Mouse (Mus musculus) fat pad, adult 2 months (tissue): ENCODE data around the gene Nat8f5.
"Not testable (repeated sequence)": the region's sequence is repeated elsewhere in the genome, so short reads cannot be mapped to it uniquely, and the experiment has no call there.

Experiments used
- DNase-seq: peaks from one replicate; pipeline ENCODE4 v3.0.0-alpha.2; 2011; ENCODE audit warnings: low read depth, low spot score; ENCODE audit errors: extremely low read depth

The Nat8f5 gene

DNA sequence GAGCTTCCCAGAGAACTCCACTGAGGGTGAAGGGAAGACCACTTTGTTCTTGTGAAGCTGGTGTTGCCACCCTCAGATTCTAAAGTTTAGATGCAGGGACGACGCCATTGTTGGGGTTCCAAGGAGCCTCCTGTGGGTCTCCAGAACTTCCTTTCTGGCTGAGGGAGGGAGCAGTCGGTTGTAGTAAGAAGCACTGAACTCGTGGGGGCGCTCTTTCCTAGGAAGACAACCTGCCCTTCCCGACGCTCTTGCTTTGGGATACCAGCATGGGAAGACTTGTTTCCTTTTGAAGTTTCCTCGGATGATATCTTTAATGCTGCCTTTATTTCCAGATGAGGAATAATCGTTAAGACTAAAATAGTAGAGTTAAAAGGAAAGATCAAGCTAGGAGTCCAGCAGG is 16.1 kb upstream of the Nat8f5 start:
- DNase-seq, result not testable (repeated sequence)

GRCm38 (mm10) chr6:85836098-85836497 is 15.3 kb upstream of the Nat8f5 start:
- not testable (repeated sequence) for DNase-seq

DNA sequence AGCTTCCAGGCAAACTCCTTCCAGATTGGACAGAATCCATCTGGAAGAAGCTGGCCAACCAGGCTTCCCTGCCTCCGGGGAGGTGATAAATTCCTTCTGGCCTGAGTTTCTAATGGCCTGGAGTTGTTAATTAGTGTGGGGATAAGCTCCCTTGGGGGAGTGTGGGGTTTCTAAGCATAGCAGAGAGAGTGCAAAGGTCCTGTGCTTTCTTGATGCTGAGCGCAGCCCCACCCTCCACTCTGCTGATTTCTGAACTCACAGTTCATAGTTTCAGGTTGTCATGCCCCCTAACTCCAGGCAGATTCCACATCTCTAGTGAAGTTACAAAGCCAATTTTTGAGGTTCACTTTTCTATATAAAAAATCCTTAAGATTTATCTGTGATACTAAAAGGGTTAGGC is 14.3 kb upstream of the Nat8f5 start:
- not testable (repeated sequence) for DNase-seq

DNA sequence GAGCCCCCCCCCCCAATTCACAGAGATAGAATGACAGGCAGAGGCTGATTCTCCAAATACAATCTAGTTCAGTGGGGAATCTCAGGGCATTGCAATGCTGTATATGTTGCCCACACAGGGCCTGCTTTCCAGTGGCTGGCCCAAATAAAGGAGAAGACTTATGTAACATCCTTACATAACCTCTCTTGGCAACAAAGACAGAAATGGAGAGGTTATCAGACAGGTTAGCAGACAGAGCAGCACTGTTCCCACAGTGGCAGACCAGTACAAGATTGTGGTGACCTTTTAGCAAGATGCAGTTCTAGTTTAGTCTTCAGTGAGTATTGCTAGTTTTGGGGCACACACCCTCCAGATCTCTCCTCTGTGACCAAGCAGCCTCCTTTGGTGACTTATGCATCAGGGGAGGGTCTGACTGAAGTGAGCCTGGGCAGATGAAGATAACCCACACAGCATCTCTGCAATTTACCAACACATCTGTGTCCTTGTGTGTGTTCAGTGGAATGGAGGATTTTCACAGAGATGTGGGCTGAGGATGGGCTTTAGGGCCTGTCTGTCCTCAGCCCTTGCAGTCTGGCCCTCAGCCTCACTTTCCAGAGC is 13.8 kb upstream of the Nat8f5 start:
- not testable (repeated sequence) for DNase-seq

DNA sequence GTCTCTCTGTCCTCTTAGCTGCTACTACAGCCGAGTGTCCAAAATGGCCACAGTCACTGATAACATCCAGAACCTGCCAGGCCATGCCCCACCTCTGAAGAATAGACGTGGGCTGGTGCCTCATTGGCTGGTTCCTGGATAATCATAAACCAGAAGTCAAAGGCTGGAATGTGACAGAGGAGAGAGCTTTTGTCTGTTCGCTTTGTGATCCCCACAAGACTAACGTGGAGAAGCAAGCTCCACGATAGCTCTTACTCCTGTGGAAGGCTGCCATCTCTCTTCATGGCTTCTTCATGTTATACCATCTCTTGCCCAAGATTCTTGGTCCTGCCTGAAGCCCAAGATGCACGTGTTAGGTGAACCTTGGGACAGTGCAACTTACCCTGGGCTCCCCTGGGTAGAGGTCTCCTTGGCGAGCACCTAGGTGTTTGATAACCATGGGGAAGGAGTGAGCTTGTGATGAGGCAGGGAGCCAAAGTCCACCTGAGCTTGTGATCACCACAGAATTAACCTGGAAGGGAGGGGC is 11.1 kb upstream of the Nat8f5 start, which contains the start of gene Nat8:
Gene Nat8 (minus strand): TSS at position 287 of the 526 bp plus-strand sequence.
- no peak for DNase-seq

GRCm38 (mm10) chr6:85829462-85829861 is 8.7 kb upstream of the Nat8f5 start:
- DNase-seq, result no peak

DNA sequence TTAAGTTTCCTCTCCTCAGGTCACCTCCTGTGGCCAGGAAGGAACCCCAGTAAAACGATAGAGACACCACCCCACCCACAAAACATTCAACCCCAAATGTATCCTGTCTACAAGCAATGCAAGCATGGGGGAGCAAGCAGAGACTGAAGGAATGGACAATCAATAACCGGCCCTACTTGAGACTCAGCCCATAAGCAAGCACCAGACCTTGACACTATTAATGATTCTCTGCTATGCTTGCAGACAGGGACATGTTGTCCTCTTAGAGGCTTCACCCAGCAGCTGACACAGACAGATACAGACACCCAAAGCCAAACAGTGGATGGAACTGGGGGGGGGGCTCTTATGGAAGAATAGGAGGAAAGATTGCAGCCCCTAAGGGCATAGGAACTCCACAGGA is 5.1 kb upstream of the Nat8f5 start:
- no peak for DNase-seq

- DNase-seq, result no peak
Measured at GRCm38 (mm10) chr6:85823382-85824090, 2.8 kb upstream of the Nat8f5 start.

DNA sequence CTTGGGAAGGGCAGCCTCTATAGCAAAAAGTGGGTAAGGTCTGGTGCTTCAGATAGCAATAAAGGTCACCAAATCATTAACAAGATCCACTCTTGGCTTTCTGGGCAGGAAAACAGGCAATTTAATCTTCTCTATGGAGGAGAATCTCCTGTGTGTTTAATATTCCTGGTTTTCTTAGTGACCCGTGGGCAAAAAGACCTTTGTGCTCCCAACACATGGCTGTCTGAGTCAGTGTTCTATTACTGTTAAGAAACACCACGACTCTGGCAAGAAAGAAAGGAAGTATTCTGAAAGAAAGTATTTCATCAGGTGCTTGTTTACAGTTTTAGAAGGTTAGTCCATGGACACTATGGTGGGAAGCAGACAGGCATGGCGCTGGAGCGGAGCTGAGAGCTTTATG is 1.5 kb upstream of the Nat8f5 start:
- DNase-seq, result no peak

GRCm38 (mm10) chr6:85818338-85818737 is 2.4 kb downstream of the Nat8f5 start:
- DNase-seq, result no peak

- no peak for DNase-seq
Measured at GRCm38 (mm10) chr6:85813339-85813738, 7.4 kb downstream of the Nat8f5 start.

- DNase-seq, result not testable (repeated sequence)
Measured at GRCm38 (mm10) chr6:85810942-85811537, 9.7 kb downstream of the Nat8f5 start.

- DNase-seq, result not testable (repeated sequence)
Measured at GRCm38 (mm10) chr6:85810514-85810913, 10.3 kb downstream of the Nat8f5 start.

- DNase-seq, result not testable (repeated sequence)
Measured at GRCm38 (mm10) chr6:85809784-85810183, 11.0 kb downstream of the Nat8f5 start.

DNA sequence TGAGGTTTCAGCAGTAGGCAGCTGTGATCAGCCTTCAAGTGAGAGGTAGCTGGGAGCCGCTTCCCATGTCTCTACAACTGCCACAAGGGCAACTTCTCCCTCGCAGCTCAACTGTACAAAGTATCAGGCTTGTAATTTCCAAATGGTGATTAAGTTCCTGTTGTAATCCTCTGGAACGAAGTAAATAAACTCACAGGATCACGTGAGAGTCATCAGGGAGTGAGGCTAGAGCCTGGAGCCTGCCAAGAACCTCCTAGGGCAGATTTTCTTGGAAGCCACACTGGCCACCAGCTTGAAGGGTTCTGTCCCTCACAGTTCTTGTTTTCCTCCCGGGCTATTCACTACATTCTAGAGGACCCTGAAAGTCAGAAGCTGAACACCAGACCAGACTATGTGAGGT is 17.6 kb downstream of the Nat8f5 start:
- DNase-seq, result not testable (repeated sequence)
